Mouse (Mus musculus): Measurements from ENCODE around the gene Maea.

The Maea gene

DNA sequence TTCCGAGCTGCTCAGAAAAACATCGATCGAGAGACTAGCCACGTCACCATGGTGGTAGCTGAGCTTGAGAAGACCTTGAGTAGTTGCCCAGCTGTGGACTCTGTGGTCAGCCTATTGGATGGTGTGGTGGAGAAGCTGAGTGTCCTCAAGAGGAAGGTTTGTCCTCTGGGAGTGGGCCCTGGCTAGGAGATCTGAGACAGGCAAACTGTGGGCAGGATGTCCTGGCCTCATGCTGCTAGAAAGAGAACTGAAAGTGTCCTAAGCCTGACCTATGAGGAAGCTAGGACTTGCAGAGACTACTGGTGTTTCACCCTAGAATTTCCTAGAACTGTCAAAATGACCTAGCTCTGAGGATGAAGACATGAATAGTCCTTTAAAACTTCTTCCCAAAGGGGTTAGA is 23.2 kb downstream of the Maea start:
- no peak for DNase-seq

DNA sequence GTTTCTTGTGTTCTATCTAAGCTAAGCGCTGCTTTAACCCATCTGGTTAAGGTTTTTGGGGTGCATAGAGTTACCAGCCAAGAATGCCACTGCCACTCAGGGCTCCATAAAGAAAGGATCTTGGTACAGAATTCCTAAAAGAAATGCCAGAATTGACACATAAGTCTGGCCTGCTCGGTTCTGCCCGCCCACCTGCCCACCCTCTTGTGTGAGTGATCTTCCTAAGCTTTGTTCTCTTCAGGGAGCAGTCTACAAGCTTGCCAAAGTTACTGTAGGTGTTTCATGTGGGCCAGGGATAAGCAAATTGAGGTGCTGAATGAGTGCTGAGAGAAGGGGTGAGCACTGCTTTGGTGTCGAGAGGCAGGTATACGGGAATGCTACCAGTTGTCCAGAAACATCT is 28.0 kb downstream of the Maea start:
- DNase-seq: no peak

- DNase-seq: no peak
These were observed 33.3 kb downstream of the Maea start for GRCm38 (mm10) chr5:33368651-33369050.

DNA sequence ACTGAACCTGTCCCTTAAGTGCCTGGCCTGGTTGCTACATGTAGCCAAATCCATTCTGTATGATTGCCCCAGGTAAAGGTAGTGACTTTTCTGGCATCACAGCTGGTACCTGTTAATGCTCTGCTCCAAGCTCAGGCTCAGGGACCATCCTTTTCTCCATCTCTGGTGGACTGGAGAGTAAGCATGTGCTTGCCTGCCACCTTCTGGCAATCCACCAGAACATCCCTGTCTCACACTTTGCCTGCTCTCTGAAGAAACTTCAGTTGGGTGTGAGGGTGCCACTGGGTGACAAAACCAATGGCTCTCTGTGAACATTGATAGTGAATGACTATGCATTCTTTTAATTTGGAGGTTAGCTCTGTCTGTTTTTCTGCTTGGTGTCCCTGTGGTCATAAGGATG is 35.8 kb downstream of the Maea start:
- DNase-seq: peak; percentile 27

DNA sequence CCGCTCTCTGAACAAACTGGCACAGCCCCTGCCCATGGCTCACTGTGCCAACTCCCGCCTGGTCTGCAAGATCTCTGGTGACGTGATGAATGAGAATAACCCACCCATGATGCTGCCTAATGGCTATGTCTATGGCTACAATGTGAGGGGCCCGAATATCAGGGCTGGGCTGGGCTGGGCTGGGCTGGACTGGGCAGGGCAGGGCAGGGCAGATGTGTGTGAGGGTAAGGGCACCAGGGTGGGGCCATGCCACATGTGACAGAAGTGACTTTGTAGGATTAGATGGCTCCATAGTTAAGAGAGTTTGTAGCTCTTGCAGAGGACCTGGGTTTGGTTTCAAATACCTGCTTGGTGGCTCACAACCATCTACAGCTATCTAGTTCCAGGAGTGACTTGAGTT is 36.4 kb downstream of the Maea start:
- DNase-seq: no peak

- no peak for DNase-seq
These were observed 37.2 kb downstream of the Maea start for GRCm38 (mm10) chr5:33372331-33373038.

DNA sequence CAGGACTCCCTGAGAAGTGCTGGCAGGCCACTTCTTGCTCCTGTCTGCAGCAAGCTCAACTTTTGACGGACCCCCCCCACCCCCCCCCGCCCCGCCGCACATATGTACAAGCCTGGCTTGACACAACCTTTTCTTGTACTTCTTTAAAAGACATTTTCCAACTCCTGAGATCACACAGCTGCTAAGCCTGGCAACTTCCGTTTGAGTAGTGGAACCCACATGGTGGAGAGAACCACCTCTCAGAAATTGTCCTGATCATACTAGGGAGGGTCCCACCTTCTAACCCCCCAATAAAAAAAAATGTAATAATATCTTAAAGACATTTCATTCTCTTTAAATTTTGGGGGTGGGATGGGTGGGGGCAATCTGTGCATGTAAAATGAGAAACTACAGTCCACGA is 41.9 kb downstream of the Maea start:
- no peak for DNase-seq

- peak; percentile 53 for DNase-seq
These were observed 42.5 kb downstream of the Maea start for GRCm38 (mm10) chr5:33377801-33378301.

DNA sequence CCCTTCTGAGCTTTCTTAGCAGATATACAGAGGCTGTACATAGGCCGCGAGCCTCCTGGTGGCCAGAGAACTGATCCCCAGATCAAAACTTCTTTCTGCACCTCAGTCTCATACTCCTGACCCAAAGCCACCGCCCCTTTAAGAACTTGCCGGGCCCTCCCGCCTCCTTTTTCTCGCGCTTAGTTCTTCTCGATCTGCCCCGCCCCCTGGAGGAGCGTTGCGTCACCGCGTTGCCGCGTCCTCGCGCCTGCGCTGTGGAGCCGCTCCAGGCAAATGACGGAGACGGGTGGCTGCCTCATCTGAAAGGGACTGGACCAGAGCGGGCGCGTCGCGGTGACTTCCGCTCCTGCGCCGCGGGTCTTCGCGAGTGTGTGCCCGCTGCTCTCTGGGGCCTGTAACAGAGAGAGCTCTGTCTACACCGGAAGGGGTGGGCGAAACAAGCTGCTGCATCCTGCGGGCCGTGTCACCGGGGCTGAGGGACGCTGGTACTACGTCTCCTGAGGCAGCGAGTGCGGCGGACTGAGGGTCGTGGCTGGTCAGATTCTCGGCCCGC is 43.1 kb downstream of the Maea start, which contains the start of gene Uvssa:
Uvssa (plus strand) TSS at position 248 of the 553 bp plus-strand sequence.
- peak; percentile 100 for DNase-seq

DNA sequence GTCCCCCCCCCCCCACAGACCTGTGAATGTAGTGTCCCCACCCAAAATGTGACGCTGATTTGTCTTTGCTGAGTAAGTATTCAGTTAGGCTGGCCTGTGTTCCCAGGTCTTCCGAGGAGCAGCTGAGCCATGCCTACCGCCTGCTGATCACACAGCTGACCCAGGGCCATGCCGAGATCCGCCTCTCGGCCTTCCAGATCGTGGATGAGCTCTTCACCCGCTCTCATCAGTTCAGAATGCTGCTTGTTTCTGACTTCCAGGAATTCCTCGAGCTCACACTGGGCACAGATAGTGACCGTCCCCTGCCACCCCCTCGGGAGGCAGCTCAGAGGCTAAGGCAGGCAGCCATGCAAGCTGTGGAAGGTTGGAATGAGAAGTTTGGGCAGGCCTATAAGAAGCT is 52.2 kb downstream of the Maea start:
- DNase-seq: no peak

DNA sequence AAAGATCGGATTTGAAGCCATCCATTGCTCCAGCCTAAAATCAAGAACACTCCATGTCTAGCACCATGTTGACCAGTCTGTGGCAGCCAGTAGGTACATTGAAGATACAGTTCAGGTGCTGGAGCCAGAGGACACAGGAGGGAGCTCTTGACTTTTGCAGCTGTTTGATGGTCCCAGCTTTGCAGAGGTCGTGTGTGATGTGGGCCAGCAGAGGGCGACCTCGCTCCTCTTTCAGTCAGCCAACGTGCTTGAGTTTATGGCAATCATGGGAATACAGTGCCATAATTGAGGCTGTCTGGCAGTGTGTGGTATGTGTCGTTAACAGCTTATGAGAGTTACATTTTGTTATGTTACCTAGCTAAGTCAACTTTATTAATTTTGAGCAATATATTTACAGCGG is 58.5 kb downstream of the Maea start:
- DNase-seq: peak; percentile 85

DNA sequence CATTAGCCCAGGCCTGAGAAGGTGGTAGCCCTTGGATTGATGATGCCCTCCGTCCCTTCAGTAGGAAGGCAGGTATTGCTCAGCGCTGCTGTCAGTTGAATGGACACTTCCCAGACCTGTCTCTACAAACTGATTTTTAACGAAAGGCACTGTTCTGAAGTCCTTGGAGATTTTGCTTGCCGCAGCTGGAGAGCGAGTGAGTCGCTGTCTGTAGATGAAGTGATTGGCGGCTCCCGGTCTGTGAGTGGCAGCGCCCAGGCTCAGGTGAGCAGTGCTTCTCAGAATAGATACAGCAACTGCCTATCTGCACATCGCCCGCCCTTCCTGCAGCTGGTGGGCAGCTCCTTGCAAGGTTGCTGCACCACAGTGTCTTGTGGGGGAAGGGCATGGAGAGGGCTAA is 60.4 kb downstream of the Maea start:
- no peak for DNase-seq

DNA sequence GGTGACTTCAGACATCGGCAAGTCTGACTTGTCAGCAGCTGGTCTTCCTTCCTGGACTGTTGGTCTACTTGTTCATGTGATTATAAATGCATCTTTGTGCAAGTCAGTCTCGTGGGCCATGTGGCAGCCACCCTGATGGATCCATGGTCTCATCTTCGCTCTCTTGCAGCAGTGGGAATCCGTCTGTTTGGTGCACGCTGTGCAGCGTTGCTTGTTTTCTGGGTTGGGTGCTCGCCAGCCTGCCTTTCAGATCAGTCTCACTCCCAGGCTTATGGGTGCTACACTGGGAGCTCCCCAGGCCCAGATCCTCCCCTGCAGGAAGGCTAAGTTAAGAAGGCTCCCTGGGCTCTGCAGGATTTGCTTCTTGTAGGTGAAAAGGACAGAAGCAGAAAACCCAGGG is 61.5 kb downstream of the Maea start:
- DNase-seq: no peak

- no peak for DNase-seq
These were observed 65.5 kb downstream of the Maea start for GRCm38 (mm10) chr5:33400819-33401218.

GRCm38 (mm10) chr5:33420313-33420712 is 85.0 kb downstream of the Maea start:
- no peak for DNase-seq

All from embryo, embryonic 11 days (tissue).